Mouse (Mus musculus): ENCODE results near the gene Gata2. TPM values are rescaled to one million over a fixed set of nuclear protein-coding genes. Genes with fewer than 3 reads are reported as not detected.
A peak's percentile ranks its signal among the peaks of the same experiment; 100 is the strongest.

Gata2 gene
- polyA plus RNA-seq, 1 experiment from 2014 or later: 14.0 TPM

DNA sequence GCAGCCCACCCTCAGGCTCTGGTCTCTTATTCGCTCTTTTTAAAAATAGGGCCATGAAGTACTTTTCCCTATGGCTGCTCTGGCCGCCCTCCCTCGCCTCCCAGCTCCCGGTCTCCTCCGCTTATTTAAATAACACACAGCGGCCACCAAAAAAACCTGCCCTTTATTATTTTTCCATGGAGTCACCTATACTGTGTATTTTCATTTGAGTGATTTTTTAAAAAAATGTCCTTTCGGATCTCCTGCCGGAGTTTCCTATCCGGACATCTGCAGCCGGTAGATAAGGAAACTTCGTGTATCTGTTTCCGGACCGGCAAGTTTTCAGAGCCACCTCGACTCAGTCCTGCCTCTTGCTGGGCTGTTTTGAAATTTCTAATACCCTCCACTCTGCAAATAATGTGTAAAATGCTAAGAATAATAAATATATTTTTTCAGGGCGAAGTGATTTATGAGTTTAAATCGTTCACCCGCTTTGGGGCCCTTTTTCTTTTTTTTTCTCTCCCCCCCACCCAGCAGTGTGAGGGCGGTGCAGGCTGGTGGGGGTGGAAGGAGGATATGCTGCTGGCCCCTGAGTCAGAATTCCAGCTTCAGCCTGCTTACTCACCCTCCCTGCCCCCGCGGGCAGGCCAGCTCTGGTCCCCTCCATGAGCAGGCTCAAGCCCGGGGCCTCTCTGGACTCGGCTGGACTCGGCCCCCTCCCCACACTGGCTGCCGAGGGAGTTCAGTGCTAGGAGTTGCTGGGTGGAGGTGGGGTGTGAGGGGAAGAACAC, 9.4 kb downstream of the Gata2 start:
- Histone ChIP-seq H3K4me2 (peak overlapping the region; percentile 83), H3K9me3 (replicated peaks) (no peaks in the 10 kb centered on the region), H3K4me3 (0 out of 2 replicates have a peak overlapping the region, but pooled peaks have one; percentile 16), H3K27ac (peak overlapping the region; percentile 81), H3K36me3 (no peaks in the 10 kb centered on the region), H3K4me1 (replicated peaks) (peaks cover 34% of the 10 kb centered on the region), H3K9ac (no peak overlapping the region), H3K27me3 (peaks cover 95% of the 10 kb centered on the region)
- WGBS: 3% methylated on average over 24 of the region's 24 CpGs
- ATAC-seq (replicated peaks; ENCODE audit: insufficient number of reproducible peaks, insufficient read depth, low FRiP score, low read depth): peak; percentile 71

DNA sequence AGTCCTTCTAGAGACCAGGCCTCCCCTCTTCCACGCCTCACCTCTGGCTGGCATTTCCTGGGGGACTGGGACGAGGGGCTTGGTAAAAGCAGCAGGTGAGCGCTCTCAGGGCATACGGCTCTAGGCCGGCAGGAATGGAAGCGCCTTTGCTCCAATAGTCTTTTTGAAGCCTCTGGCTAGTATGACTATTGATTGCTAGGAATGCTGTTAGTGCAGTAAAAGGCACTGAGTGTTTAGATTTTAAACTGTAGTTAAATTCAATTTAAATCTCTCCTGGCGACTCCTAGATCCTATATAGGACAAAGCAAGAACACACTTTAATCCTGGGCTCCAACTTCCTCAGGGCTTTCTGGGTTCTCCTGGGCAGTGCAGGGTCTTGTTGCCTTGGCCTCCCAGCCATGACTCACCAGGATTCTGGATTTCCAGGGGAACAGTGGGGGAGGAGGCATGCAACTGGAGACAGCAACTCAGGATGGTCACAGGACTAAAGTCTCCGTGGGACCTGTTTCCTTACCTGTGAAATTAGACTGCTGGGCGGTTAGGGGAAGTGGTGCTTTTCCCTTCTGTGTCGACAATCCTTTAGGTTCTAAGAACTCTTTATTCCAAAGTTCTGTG, 10.2 kb downstream of the Gata2 start:
- no peak overlapping the region for H3K4me3 ChIP-seq
- no peak overlapping the region for H3K9ac ChIP-seq
- H3K9me3 ChIP-seq (replicated peaks): no peaks in the 10 kb centered on the region
- peaks cover 94% of the 10 kb centered on the region for H3K27me3 ChIP-seq
- H3K27ac ChIP-seq: peak overlapping the region; percentile 67
- H3K36me3 ChIP-seq: no peaks in the 10 kb centered on the region
- no peak for ATAC-seq (replicated peaks; ENCODE audit: insufficient number of reproducible peaks, insufficient read depth, low FRiP score, low read depth)
- peak overlapping the region; percentile 83 for H3K4me2 ChIP-seq
- WGBS: 26% methylated on average over 10 of the region's 10 CpGs
- peaks cover 26% of the 10 kb centered on the region for H3K4me1 ChIP-seq (replicated peaks)

DNA sequence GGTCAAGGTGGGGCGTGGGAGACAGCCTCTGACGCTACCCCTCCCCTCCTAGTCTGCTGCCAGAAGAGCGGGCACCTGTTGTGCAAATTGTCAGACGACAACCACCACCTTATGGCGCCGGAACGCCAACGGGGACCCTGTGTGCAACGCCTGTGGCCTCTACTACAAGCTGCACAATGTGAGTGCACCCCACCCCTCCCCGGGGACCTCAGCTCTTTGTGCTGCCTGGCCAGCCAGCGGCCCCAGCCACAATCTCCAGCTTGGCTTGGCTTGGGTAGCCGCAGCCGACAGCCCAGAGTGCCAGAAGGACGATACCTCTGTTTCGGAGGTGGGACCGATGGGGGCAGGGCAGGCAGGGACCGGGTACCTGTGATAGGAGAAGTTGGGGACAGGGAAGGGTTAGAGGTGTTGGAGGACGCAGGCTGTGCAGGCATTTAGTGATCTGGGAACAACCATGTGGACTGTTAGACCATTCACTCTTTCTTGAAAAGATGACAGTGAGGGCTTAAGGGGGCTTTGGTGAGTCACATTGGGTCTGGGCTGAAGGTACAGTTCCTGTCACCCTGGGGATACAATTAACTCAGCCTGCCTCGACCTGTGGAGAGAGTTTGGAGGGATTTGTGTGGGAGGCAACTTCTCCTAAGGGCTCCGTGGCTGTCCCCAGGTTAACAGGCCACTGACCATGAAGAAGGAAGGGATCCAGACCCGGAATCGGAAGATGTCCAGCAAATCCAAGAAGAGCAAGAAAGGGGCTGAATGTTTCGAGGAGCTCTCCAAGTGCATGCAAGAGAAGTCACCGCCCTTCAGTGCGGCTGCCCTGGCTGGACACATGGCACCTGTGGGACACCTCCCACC, 11.1 kb downstream of the Gata2 start:
- peaks cover 17% of the 10 kb centered on the region for H3K4me1 ChIP-seq (replicated peaks)
- ATAC-seq (replicated peaks; ENCODE audit: insufficient number of reproducible peaks, insufficient read depth, low FRiP score, low read depth): no peak
- H3K9ac ChIP-seq: no peak overlapping the region
- H3K4me3 ChIP-seq: no peak overlapping the region
- no peaks in the 10 kb centered on the region for H3K36me3 ChIP-seq
- H3K27ac ChIP-seq: no peak overlapping the region
- H3K4me2 ChIP-seq: no peak overlapping the region
- WGBS: 21% methylated on average over 25 of the region's 25 CpGs
- H3K27me3 ChIP-seq: peaks cover 90% of the 10 kb centered on the region
- no peaks in the 10 kb centered on the region for H3K9me3 ChIP-seq (replicated peaks)

DNA sequence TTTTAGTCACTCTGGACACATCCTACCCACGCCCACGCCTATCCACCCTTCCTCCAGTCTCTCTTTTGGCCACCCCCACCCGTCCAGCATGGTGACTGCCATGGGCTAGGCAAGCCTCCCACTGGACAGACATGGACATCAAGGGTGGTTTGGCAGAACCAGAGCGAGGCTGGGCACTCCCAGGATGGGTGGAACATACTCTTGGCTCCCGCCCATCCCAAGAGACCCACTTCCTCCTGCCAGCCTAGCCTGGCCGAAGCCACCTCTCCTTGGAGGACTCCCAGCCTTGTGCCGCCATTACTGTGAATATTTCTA, 11.7 kb downstream of the Gata2 start:
- Histone ChIP-seq H3K27me3 (peaks cover 85% of the 10 kb centered on the region), H3K4me3 (no peak overlapping the region), H3K4me1 (replicated peaks) (peaks cover 17% of the 10 kb centered on the region), H3K9me3 (replicated peaks) (no peaks in the 10 kb centered on the region), H3K27ac (no peak overlapping the region), H3K36me3 (no peaks in the 10 kb centered on the region), H3K4me2 (no peak overlapping the region), H3K9ac (no peak overlapping the region)
- WGBS: 44% methylated on average over 7 of the region's 7 CpGs
- no peak for ATAC-seq (replicated peaks; ENCODE audit: insufficient number of reproducible peaks, insufficient read depth, low FRiP score, low read depth)

DNA sequence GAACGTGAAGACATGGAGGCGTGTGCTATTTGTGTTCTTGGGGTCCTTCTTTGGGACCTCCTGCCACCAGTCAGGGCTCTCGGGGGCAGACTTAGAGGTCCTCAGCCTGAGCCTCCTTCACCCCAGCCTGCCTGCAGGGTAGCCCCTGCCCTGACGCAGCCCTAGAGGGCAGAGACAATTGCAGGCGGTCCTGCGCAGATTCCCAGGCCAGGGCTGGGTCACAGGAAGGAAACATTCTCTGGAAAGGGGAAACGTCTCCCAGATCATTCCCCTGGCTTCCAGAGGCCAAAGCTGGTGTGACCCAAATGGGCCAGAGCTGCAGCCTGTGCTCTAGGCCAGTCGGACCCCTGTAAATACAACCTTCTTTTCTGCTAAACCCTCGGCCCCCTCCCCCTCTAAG, 12.2 kb downstream of the Gata2 start:
- Histone ChIP-seq H3K27me3 (peaks cover 79% of the 10 kb centered on the region), H3K27ac (no peak overlapping the region), H3K9me3 (replicated peaks) (no peaks in the 10 kb centered on the region), H3K9ac (no peak overlapping the region), H3K4me1 (replicated peaks) (peaks cover 17% of the 10 kb centered on the region), H3K36me3 (no peaks in the 10 kb centered on the region), H3K4me3 (no peak overlapping the region), H3K4me2 (no peak overlapping the region)
- WGBS: 31% methylated on average over 9 of the region's 9 CpGs
- ATAC-seq (replicated peaks; ENCODE audit: insufficient number of reproducible peaks, insufficient read depth, low FRiP score, low read depth): no peak

DNA sequence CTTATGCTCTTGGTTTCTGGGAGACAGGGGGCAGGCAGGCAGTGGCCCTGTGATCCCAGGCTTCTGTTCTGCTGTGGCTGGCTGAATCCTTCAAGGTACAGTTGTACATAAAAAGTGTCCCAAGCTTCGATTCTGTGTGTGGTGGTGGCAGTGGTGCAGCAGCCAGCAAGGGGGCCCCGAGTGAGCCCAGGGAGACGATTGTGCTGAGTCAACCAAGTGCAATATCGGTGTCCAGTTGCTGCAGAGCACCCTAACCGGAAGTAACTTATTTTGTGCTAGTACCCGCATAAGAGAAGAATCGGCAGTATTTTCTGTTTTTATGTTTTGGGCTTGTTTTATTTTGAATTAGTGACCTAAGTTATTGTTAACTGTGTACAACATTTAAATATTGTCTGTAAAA, 12.9 kb downstream of the Gata2 start:
- WGBS: 58% methylated on average over 7 of the region's 7 CpGs
- Histone ChIP-seq H3K27me3 (peaks cover 72% of the 10 kb centered on the region), H3K4me2 (no peak overlapping the region), H3K9ac (no peak overlapping the region), H3K27ac (no peak overlapping the region), H3K4me3 (no peak overlapping the region), H3K4me1 (replicated peaks) (peaks cover 17% of the 10 kb centered on the region), H3K36me3 (no peaks in the 10 kb centered on the region), H3K9me3 (replicated peaks) (no peaks in the 10 kb centered on the region)
- ATAC-seq (replicated peaks; ENCODE audit: insufficient number of reproducible peaks, insufficient read depth, low FRiP score, low read depth): no peak

DNA sequence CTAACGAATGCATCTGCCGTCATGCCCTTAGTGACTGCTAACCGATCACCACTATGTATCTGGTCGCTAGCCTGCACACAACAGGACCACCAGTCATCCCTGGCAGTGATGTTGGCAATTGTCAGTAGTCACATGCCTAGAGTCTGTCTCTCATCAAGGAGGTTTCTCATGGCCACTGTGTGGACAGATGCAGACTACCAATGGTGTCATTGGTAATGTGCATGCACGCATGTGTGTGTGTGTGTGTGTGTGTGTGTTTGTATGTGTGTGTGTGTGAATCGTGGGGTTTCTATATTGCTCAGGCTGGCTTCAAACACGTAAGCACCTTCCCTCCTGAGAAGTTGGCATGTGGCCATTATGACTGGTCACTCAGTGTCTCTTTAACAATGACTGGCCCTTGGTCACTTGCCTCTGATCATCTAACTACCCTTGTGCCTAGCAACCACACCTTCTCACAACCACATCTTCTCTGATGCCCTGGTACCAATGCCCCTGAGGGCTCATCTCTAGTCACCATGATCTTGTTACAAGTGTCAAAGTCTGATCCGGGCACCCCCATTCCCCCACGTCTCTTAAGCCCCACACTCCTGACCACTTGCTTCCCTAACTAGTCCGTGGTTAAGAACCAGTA, 13.8 kb downstream of the Gata2 start:
- Histone ChIP-seq H3K4me1 (replicated peaks) (peaks cover 17% of the 10 kb centered on the region), H3K4me2 (no peak overlapping the region), H3K9ac (no peak overlapping the region), H3K4me3 (no peak overlapping the region), H3K27me3 (peaks cover 63% of the 10 kb centered on the region), H3K36me3 (no peaks in the 10 kb centered on the region), H3K27ac (no peak overlapping the region), H3K9me3 (replicated peaks) (no peaks in the 10 kb centered on the region)
- 82% methylated on average over 10 of the region's 10 CpGs for WGBS
- no peak for ATAC-seq (replicated peaks; ENCODE audit: insufficient number of reproducible peaks, insufficient read depth, low FRiP score, low read depth)

DNA sequence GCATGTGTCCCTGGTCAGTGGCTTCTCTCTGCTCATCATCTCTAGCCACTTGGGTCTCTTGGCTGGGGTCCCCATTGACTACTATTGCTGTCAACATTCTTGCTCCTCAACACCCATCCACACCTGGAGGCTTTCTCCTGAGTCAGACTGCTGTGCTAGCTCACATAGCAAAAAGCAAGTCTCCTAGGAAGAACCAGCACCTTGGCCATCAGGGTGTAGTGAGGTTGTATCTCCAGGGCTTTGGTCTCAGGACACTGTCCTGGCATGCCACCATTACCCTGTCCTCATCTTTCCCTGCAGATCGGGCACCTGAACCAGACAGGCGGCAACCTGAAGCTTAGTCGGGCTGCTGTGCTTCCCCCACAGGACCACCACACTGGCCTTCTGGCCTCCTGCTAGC, 14.6 kb downstream of the Gata2 start:
- H3K4me1 ChIP-seq (replicated peaks): peaks cover 11% of the 10 kb centered on the region
- H3K4me2 ChIP-seq: no peak overlapping the region
- H3K9me3 ChIP-seq (replicated peaks): no peaks in the 10 kb centered on the region
- H3K27me3 ChIP-seq: peaks cover 56% of the 10 kb centered on the region
- no peaks in the 10 kb centered on the region for H3K36me3 ChIP-seq
- no peak overlapping the region for H3K4me3 ChIP-seq
- no peak overlapping the region for H3K27ac ChIP-seq
- no peak for ATAC-seq (replicated peaks; ENCODE audit: insufficient number of reproducible peaks, insufficient read depth, low FRiP score, low read depth)
- 82% methylated on average over 3 of the region's 3 CpGs for WGBS
- H3K9ac ChIP-seq: no peak overlapping the region

DNA sequence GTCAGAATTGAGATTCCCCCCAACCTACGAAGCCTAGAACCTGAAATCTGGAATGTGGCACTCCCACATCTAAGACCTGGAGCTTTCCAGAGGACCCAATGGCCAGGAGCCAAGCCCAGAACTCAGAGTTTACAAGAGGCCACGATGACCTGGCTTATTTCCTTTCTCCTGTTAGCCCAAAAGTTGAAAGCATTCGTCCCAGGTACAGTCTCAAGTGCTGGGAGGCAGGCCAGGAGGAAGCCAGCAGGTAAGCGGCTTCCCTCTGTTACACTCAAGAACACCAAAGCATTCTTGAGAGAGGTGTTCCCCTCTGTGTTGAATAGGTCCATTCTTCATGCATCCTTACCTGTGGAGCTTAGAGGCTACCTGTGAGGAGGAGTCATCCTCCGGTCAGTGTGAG, 15.8 kb downstream of the Gata2 start:
- Histone ChIP-seq H3K36me3 (no peaks in the 10 kb centered on the region), H3K27me3 (peaks cover 45% of the 10 kb centered on the region), H3K9ac (no peak overlapping the region), H3K9me3 (replicated peaks) (no peaks in the 10 kb centered on the region), H3K4me1 (replicated peaks) (peaks cover 5% of the 10 kb centered on the region), H3K27ac (no peak overlapping the region), H3K4me3 (no peak overlapping the region), H3K4me2 (no peak overlapping the region)
- ATAC-seq (replicated peaks; ENCODE audit: insufficient number of reproducible peaks, insufficient read depth, low FRiP score, low read depth): no peak; the same call in 1 of the 2 replicates
- WGBS: 73% methylated on average over 5 of the region's 5 CpGs

DNA sequence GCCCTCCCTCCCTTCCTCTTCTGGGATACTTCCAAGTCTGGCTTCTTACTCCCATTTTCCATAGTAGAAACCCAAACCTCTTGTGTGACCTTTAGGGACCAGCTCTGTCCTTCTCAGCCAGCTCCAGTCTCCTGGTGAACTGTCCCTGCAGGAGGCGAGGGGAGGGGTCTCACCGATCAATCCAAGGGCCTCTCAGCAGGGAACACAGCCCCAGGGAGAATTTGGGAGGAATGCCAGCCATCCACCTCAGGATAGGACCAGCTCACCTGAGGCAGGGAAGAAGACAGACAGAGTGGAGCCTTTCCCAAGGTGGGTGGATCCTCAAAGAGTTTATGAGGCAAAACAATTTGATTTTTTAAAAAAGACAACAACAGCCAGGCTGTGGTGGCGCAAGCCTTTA, 16.5 kb downstream of the Gata2 start:
- Histone ChIP-seq H3K9me3 (replicated peaks) (no peaks in the 10 kb centered on the region), H3K36me3 (no peaks in the 10 kb centered on the region), H3K4me3 (no peak overlapping the region), H3K4me2 (no peak overlapping the region), H3K4me1 (replicated peaks) (no peaks in the 10 kb centered on the region; the same call in none of the 2 replicates), H3K27ac (no peak overlapping the region), H3K27me3 (peaks cover 38% of the 10 kb centered on the region), H3K9ac (no peak overlapping the region)
- ATAC-seq (replicated peaks; ENCODE audit: insufficient number of reproducible peaks, insufficient read depth, low FRiP score, low read depth): no peak
- WGBS: 64% methylated on average over 3 of the region's 3 CpGs

DNA sequence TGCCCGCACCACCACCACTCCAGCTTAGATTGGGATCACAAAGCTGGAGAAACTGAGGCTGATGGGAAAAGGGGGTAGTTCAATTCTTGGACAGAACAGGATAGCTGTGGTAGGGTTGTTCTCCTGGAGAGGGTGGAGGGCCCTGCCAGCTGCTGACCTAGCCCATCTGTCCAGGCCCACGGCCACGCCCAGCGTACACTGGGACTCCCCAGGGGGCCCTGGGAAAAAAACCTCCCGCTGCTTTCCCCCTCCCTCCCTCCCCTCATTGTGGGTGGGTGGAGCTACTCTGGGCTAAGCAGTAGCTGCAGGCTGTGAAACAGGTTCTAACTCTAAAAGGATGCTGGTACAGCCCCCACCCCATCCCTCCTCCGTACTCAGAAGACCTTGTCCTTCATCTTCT, 22.1 kb downstream of the Gata2 start:
- no peaks in the 10 kb centered on the region for H3K36me3 ChIP-seq
- H3K9me3 ChIP-seq (replicated peaks): no peaks in the 10 kb centered on the region
- no peak overlapping the region for H3K9ac ChIP-seq
- no peak overlapping the region for H3K4me3 ChIP-seq
- 56% methylated on average over 6 of the region's 6 CpGs for WGBS
- H3K4me2 ChIP-seq: no peak overlapping the region
- H3K27me3 ChIP-seq: peaks cover 11% of the 10 kb centered on the region; the same call in 1 of the 2 replicates
- H3K27ac ChIP-seq: no peak overlapping the region
- ATAC-seq (replicated peaks; ENCODE audit: insufficient number of reproducible peaks, insufficient read depth, low FRiP score, low read depth): no peak
- H3K4me1 ChIP-seq (replicated peaks): no peaks in the 10 kb centered on the region

All from heart, embryonic 15.5 days (tissue).